Mouse (Mus musculus): ENCODE measurements around the gene Arhgdig. TPM values are rescaled to one million over a fixed set of nuclear protein-coding genes. Genes with fewer than 3 reads are reported as not detected.

Arhgdig gene
- total and polyA plus RNA-seq, 3 experiments = 76.3 to 97.0 TPM; not detected in 1

DNA sequence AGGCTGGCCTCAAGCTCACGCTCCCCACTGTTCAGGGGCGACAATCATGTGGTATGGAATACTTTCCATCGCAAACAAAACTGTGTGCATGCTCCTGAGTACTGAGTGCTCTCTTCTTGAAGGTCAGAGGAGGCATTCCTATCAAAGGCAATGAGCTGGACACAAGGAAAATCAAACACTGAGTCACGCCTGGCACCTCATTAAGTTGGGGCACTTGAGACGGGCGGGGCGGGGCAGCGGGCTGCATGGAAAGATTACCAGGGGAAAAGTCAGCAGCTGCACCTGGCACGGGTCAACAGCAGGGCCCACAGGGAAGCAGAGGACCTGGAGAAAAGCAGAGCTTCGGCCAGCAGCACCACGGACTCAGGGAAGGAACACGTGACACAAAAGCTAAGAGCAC is 17.6 kb upstream of the Arhgdig start:
- H3K4me1 ChIP-seq (ENCODE audit: control insufficient read depth in 1 of 2, insufficient read depth in 2 of 2, low read length in 2 of 2) = no peaks in the 10 kb centered on the region
- peaks cover 5 to 9% of the 10 kb centered on the region in 2 experiments; a peak in 3 of 4 replicates for H3K27me3 ChIP-seq (ENCODE audit: control insufficient read depth in 1 of 2, insufficient read depth in 2 of 2, low read length in 2 of 2)
- no peaks in the 10 kb centered on the region for H3K9me3 ChIP-seq (replicated peaks; ENCODE audit: insufficient read depth, low read length)
- no peaks in the 10 kb centered on the region for H3K79me2 ChIP-seq (ENCODE audit: control insufficient read depth, insufficient read depth, low read length, poor library complexity)
- no peaks in the 10 kb centered on the region for H3K36me3 ChIP-seq (ENCODE audit: control insufficient read depth in 1 of 2, insufficient read depth in 2 of 2, low read length in 2 of 2)
- TF ChIP-seq ZMIZ1 (IDR thresholded peaks at IDR 0.05; ENCODE audit: low read depth, low read length) = no peak
- TF ChIP-seq ZC3H11A (IDR thresholded peaks at IDR 0.05; ENCODE audit: low read depth, low read length) = no peak
- no peak for TF ChIP-seq MEF2A (IDR thresholded peaks at IDR 0.05; ENCODE audit: extremely low read depth, insufficient replicate concordance, low read depth, low read length, poor library complexity, severe bottlenecking)
- no peak for TF ChIP-seq ZKSCAN1 (IDR thresholded peaks at IDR 0.05; ENCODE audit: low read depth, low read length)
- no peak for TF ChIP-seq KAT2A (conservative IDR thresholded peaks at IDR 0.05; ENCODE audit: low read depth, low read length)
- no peak for TF ChIP-seq RCOR1 (IDR thresholded peaks at IDR 0.05; ENCODE audit: low read depth, low read length)
- TF ChIP-seq UBTF (IDR thresholded peaks at IDR 0.05; ENCODE audit: borderline replicate concordance, insufficient read depth, low read depth, low read length) = no peak
- TF ChIP-seq USF1 (IDR thresholded peaks at IDR 0.05; ENCODE audit: low read depth, low read length) = no peak
- no peak for TF ChIP-seq CHD1 (IDR thresholded peaks at IDR 0.05; ENCODE audit: low read depth, low read length)
- no peak for TF ChIP-seq ELF1 (IDR thresholded peaks at IDR 0.05; ENCODE audit: low read depth, low read length)
- TF ChIP-seq POLR2AphosphoS2 (IDR thresholded peaks at IDR 0.05; ENCODE audit: low read length) = no peak
- no peak for TF ChIP-seq ZNF384 (IDR thresholded peaks at IDR 0.05; ENCODE audit: low read depth, low read length)
- TF ChIP-seq E2F4 (IDR thresholded peaks at IDR 0.05; ENCODE audit: borderline replicate concordance, low read depth, low read length) = no peak
- TF ChIP-seq MAZ (IDR thresholded peaks at IDR 0.05; ENCODE audit: low read depth, low read length) = no peak
- no peak for TF ChIP-seq MYB (IDR thresholded peaks at IDR 0.05; ENCODE audit: low read depth, low read length)
- TF ChIP-seq RAD21 (IDR thresholded peaks at IDR 0.05; ENCODE audit: low read depth, low read length) = no peak
- no peak for TF ChIP-seq TBP (IDR thresholded peaks at IDR 0.05; ENCODE audit: low read depth, low read length)
- no peak for TF ChIP-seq MYC (IDR thresholded peaks at IDR 0.05; ENCODE audit: low read depth, low read length)
- no peak overlapping the region for H3K9ac ChIP-seq (ENCODE audit: control insufficient read depth, low read depth, low read length, poor library complexity, severe bottlenecking)
- no peak overlapping the region for H3K4me3 ChIP-seq (ENCODE audit: control insufficient read depth in 1 of 2, insufficient read depth in 1 of 2, low read depth in 2 of 2, low read length in 2 of 2)
- no peak overlapping the region for H3K27ac ChIP-seq (ENCODE audit: control insufficient read depth, low read depth, low read length)
- no peak for DNase-seq (ENCODE audit: low read depth, low spot score)

DNA sequence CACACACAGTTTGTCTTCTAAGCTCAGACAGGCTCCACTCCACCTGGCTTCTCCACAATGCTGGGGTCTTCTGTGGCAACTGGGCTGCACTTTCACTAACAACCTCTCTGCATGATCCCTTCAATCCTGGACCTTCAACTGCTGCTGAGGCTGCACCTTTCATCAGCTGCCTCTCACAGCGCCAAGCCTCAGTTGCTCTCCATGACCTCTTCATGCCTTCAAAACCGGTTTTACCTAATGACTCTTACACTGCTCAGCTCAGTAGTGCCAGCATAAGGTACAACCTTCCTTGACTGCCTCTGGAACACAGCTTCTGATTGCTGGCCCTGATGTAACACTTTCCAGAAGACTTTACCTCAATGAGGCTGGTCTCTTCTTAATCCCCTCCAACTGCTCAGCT is 13.9 kb upstream of the Arhgdig start:
- Histone ChIP-seq H3K36me3 (ENCODE audit: control insufficient read depth in 1 of 2, insufficient read depth in 2 of 2, low read length in 2 of 2) (no peaks in the 10 kb centered on the region), H3K27ac (ENCODE audit: control insufficient read depth, low read depth, low read length) (no peak overlapping the region), H3K9me3 (replicated peaks; ENCODE audit: insufficient read depth, low read length) (no peaks in the 10 kb centered on the region), H3K27me3 (ENCODE audit: control insufficient read depth in 1 of 2, insufficient read depth in 2 of 2, low read length in 2 of 2) (peaks cover 6 to 9% of the 10 kb centered on the region in 2 experiments; a peak in 3 of 4 replicates), H3K9ac (ENCODE audit: control insufficient read depth, low read depth, low read length, poor library complexity, severe bottlenecking) (no peak overlapping the region), H3K4me1 (ENCODE audit: control insufficient read depth in 1 of 2, insufficient read depth in 2 of 2, low read length in 2 of 2) (no peaks in the 10 kb centered on the region), H3K79me2 (ENCODE audit: control insufficient read depth, insufficient read depth, low read length, poor library complexity) (no peaks in the 10 kb centered on the region), H3K4me3 (ENCODE audit: control insufficient read depth in 1 of 2, insufficient read depth in 1 of 2, low read depth in 2 of 2, low read length in 2 of 2) (no peak overlapping the region)
- DNase-seq (ENCODE audit: low read depth, low spot score) = no peak
- TF ChIP-seq USF1 (IDR thresholded peaks at IDR 0.05; ENCODE audit: low read depth, low read length) (no peak), RAD21 (IDR thresholded peaks at IDR 0.05; ENCODE audit: low read depth, low read length) (no peak), ZKSCAN1 (IDR thresholded peaks at IDR 0.05; ENCODE audit: low read depth, low read length) (no peak), BHLHE40 (IDR thresholded peaks at IDR 0.05; ENCODE audit: borderline replicate concordance, low read depth, low read length) (no peak), TCF12 (IDR thresholded peaks at IDR 0.05; ENCODE audit: low read depth, low read length) (no peak), NELFE (IDR thresholded peaks at IDR 0.05; ENCODE audit: low read depth, low read length) (no peak), EP300 (IDR thresholded peaks at IDR 0.05; ENCODE audit: low read depth in 1 of 2, low read length in 2 of 2) (no peak)
